Mouse (Mus musculus): ENCODE results near the gene Urad. TPM values are rescaled to one million over a fixed set of nuclear protein-coding genes. Genes with fewer than 3 reads are reported as not detected.

Urad gene
- polyA plus RNA-seq, 2 experiments, result not detected

DNA sequence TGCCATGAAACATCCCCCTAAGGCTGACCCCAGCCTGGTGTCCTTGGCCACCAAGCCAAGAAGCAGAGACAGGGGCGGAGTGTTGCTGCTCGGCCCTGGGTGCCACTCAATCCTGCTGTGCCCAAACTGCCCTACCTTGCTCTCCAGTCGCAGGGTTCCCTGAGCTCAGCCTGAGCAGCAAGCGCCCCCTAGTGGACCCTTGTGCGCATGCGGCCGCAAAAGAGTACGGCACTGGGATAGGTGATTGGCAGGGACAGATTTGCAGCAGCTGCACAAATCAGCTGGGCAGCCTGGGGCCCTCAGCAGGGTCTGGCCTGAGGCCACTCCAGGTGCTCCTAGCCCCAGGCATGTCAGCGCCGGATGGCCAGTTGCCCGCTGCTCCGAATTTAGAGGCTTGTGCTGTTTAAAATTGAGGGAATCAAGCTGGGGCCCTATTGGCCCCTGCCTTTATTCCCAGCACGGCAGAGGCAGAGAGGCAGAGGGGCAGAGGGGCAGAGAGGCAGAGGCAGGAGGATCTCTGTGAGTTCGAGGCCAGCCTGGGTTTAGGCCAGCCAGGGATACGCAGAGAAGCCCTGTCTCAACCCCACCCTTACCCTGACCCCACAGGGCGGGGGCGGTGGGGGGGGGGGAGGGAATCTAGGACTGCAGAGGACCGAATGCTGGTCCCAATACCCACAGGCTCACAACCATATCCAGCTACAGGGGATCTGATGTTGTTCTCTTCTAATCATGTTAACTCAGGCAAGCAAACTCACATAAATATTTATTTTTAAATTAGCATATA is 28.9 kb downstream of the Urad start:
- Histone ChIP-seq H3K4me1 (ENCODE audit: control insufficient read depth, insufficient read depth, low read length) (no peaks in the 10 kb centered on the region), H3K4me3 (replicated peaks; ENCODE audit: low read length) (no peak overlapping the region), H3K9me3 (ENCODE audit: control insufficient read depth, low read length) (no peaks in the 10 kb centered on the region), H3K9ac (ENCODE audit: low read depth, low read length, severe bottlenecking) (no peak overlapping the region), H3K27me3 (ENCODE audit: control insufficient read depth, insufficient read depth, low read length) (peaks cover 42% of the 10 kb centered on the region), H3K4me2 (replicated peaks; ENCODE audit: low read depth, low read length, severe bottlenecking) (no peak overlapping the region), H3K27ac (replicated peaks; ENCODE audit: low read depth, low read length) (no peak overlapping the region), H3K36me3 (ENCODE audit: control insufficient read depth, insufficient read depth, low read length) (no peaks in the 10 kb centered on the region)
- WGBS, result 18% methylated on average over 16 of the region's 18 CpGs
- ATAC-seq (ENCODE audit: low FRiP score, low read depth) (peak; percentile 84), DNase-seq (ENCODE audit: low spot score) (peak; percentile 78)
- TF ChIP-seq POLR2A (IDR thresholded peaks at IDR 0.05; ENCODE audit: borderline replicate concordance, extremely low read depth, insufficient read depth, insufficient read length), result no peak

DNA sequence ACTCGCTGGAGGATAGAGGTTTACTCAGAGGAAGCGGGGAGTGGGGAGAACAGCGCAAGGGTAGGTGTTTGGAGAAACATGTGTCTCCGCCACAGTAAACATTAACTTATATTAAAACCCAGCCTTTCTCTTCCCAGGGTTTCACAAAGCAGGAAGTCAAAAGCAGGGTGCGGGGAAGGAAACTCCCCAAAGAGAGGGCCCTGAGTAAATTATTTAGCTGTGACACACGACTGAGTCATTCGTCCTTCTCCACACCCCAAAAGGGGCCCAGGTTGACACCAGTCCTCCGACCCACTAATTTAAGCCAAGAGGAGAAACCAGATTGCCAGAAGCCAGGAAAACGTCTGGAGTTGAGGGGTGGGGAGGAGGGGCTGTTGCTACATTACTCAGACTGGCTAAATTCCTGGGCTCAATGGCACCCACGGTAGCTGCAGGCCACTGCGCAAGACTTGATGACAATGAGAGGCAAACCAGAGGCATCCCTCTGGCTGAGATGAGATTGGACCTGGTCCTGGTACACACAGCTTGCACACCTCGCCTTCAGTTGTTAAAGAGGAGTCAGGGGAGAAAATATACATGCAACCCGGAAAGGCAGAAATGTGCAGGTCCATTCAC is 29.6 kb downstream of the Urad start:
- DNase-seq (ENCODE audit: low spot score) (no peak), ATAC-seq (ENCODE audit: low FRiP score, low read depth) (no peak)
- H3K27ac ChIP-seq (replicated peaks; ENCODE audit: low read depth, low read length), result no peak overlapping the region
- H3K4me1 ChIP-seq (ENCODE audit: control insufficient read depth, insufficient read depth, low read length), result no peaks in the 10 kb centered on the region
- no peak overlapping the region for H3K4me3 ChIP-seq (replicated peaks; ENCODE audit: low read length)
- WGBS, result 34% methylated on average over 13 of the region's 13 CpGs
- TF ChIP-seq POLR2A (IDR thresholded peaks at IDR 0.05; ENCODE audit: borderline replicate concordance, extremely low read depth, insufficient read depth, insufficient read length), result no peak
- no peak overlapping the region for H3K4me2 ChIP-seq (replicated peaks; ENCODE audit: low read depth, low read length, severe bottlenecking)
- H3K9ac ChIP-seq (ENCODE audit: low read depth, low read length, severe bottlenecking), result no peak overlapping the region
- H3K36me3 ChIP-seq (ENCODE audit: control insufficient read depth, insufficient read depth, low read length), result no peaks in the 10 kb centered on the region
- peaks cover 36% of the 10 kb centered on the region for H3K27me3 ChIP-seq (ENCODE audit: control insufficient read depth, insufficient read depth, low read length)
- no peaks in the 10 kb centered on the region for H3K9me3 ChIP-seq (ENCODE audit: control insufficient read depth, low read length)

DNA sequence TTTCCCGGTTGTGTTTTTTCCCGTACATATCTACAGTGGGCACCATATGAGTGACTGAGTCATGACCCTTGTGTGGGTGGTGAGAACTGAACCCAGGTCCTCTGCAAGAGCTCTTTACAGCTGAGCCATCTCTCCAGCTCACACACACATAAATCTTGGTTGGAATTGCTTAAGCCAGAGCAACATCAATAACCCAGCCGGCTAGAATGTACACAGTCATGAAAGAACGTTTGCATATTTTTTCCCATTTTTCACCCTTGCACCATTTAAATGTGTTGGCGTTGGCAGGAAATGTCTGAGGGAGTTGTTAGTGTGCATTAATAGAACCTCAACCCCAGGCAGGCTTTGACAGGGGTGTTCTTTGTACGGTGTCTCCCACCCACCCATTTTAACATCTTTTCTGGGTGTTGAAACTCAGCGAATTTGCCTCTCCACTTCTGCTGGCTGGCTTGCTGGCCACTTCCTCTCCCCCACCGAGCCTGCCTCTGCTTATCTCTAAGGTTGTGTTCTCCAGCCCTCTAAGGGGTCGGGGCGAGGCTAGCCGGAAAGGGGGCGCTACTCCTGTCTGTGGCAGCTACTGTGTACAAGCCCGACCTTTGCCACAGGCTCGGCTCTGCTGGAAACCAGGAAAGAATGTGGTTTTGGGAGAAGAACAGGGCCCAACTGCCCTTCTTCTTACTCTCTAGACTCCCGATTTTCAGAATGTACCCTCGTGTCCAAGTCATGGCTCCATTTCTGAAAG is 30.3 kb downstream of the Urad start:
- Histone ChIP-seq H3K27ac (replicated peaks; ENCODE audit: low read depth, low read length) (no peak overlapping the region), H3K9ac (ENCODE audit: low read depth, low read length, severe bottlenecking) (no peak overlapping the region), H3K4me2 (replicated peaks; ENCODE audit: low read depth, low read length, severe bottlenecking) (no peak overlapping the region), H3K9me3 (ENCODE audit: control insufficient read depth, low read length) (no peaks in the 10 kb centered on the region), H3K4me3 (replicated peaks; ENCODE audit: low read length) (no peak overlapping the region), H3K4me1 (ENCODE audit: control insufficient read depth, insufficient read depth, low read length) (no peaks in the 10 kb centered on the region), H3K27me3 (ENCODE audit: control insufficient read depth, insufficient read depth, low read length) (peaks cover 29% of the 10 kb centered on the region), H3K36me3 (ENCODE audit: control insufficient read depth, insufficient read depth, low read length) (no peaks in the 10 kb centered on the region)
- WGBS, result 42% methylated on average over 16 of the region's 16 CpGs
- no peak for ATAC-seq (ENCODE audit: low FRiP score, low read depth)
- DNase-seq (ENCODE audit: low spot score), result no peak
- no peak for TF ChIP-seq POLR2A (IDR thresholded peaks at IDR 0.05; ENCODE audit: borderline replicate concordance, extremely low read depth, insufficient read depth, insufficient read length)

DNA sequence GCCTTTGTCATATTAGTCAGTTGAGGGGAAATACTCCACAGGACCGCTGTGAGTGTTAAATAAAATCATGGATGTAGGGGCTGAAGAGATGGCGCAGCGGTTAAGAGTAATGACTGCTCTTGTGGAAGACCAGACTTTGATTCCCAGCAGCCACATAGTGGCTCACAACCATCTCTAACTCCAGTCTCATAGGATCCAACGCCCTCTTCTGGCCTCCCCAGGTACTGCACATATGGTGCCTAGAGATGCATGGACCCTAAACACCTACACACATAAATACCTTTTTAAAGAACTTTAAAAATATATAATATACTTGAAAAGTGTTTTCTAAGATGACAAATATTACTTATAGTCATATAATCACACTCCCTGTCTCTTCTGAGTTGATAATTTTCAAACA is 37.9 kb downstream of the Urad start:
- Histone ChIP-seq H3K9ac (ENCODE audit: low read depth, low read length, severe bottlenecking) (no peak overlapping the region), H3K9me3 (ENCODE audit: control insufficient read depth, low read length) (no peaks in the 10 kb centered on the region), H3K4me1 (ENCODE audit: control insufficient read depth, insufficient read depth, low read length) (no peaks in the 10 kb centered on the region), H3K36me3 (ENCODE audit: control insufficient read depth, insufficient read depth, low read length) (no peaks in the 10 kb centered on the region), H3K4me2 (replicated peaks; ENCODE audit: low read depth, low read length, severe bottlenecking) (no peak overlapping the region), H3K27me3 (ENCODE audit: control insufficient read depth, insufficient read depth, low read length) (peaks cover 20% of the 10 kb centered on the region), H3K27ac (replicated peaks; ENCODE audit: low read depth, low read length) (no peak overlapping the region), H3K4me3 (replicated peaks; ENCODE audit: low read length) (no peak overlapping the region)
- TF ChIP-seq POLR2A (IDR thresholded peaks at IDR 0.05; ENCODE audit: borderline replicate concordance, extremely low read depth, insufficient read depth, insufficient read length), result no peak
- WGBS, result 73% methylated on average over 4 of the region's 4 CpGs
- ATAC-seq (ENCODE audit: low FRiP score, low read depth), result no peak
- no peak for DNase-seq (ENCODE audit: low spot score)

DNA sequence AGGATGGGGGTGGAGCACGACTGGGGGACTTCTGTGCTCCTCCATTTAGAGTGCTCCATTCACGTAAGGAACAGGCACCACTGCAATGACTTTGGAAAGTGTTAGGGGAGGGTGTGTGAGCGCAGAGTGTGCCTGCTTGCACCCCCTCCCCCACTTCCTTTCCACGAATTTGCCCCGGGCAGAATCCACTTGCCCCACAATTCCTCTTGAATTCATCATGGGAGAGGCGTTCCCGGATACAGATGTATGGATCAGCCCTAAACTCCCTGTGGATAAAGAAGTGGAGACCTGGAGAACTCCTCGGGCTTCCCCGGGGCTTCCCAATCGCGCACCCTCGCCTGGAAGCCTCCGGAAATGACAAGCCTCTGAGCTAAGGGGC is 44.7 kb downstream of the Urad start:
- no peak for DNase-seq (ENCODE audit: low spot score)
- 3% methylated on average over 13 of the region's 13 CpGs for WGBS
- Histone ChIP-seq H3K9ac (ENCODE audit: low read depth, low read length, severe bottlenecking) (no peak overlapping the region), H3K4me3 (replicated peaks; ENCODE audit: low read length) (no peak overlapping the region), H3K27me3 (ENCODE audit: control insufficient read depth, insufficient read depth, low read length) (peaks cover 85% of the 10 kb centered on the region), H3K4me2 (replicated peaks; ENCODE audit: low read depth, low read length, severe bottlenecking) (no peak overlapping the region), H3K36me3 (ENCODE audit: control insufficient read depth, insufficient read depth, low read length) (no peaks in the 10 kb centered on the region), H3K4me1 (ENCODE audit: control insufficient read depth, insufficient read depth, low read length) (no peaks in the 10 kb centered on the region), H3K9me3 (ENCODE audit: control insufficient read depth, low read length) (no peaks in the 10 kb centered on the region), H3K27ac (replicated peaks; ENCODE audit: low read depth, low read length) (no peak overlapping the region)
- no peak for ATAC-seq (ENCODE audit: low FRiP score, low read depth)
- no peak for TF ChIP-seq POLR2A (IDR thresholded peaks at IDR 0.05; ENCODE audit: borderline replicate concordance, extremely low read depth, insufficient read depth, insufficient read length)
